Mouse (Mus musculus) small intestine, adult 2 months (tissue): ENCODE results near the gene Ret.

ENCODE experiments used
- CTCF ChIP-seq: fragments of 200-500 bp; IDR thresholded peaks from 2 replicates; pipeline ENCODE4 v1.5.1; 2012; ENCODE audit warnings: low read depth, mild to moderate bottlenecking, control low read depth, inconsistent platforms, low read length, moderate library complexity, mixed read lengths; ENCODE audit not compliant: insufficient replicate concordance, insufficient read length; ENCODE audit errors: extremely low read depth
- POLR2A ChIP-seq: fragments of 200-500 bp; IDR thresholded peaks from 2 replicates; pipeline ENCODE4 v1.6.1; 2012; ENCODE audit warnings: low read depth, mild to moderate bottlenecking, control low read depth, inconsistent platforms, low read length, moderate library complexity

DNA sequence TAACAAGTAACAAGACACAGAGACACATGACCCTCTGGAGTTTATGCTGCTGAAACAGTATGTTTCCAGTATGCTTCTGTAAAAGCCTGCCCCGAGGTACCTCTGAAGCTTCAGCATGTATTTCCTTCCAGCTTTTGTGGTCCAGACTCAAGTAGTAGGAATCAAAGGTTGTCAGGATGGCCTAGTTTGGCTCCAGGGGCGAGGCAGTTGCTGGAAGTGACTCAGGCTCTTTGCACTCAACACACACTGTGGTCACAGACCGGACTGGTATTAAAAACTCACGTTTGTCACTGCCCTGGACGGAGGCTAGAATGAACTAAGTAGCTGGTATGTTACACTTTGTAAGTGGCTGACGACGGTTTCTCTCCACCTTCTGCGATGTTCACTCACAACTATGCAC lies 46.5 kb downstream of the Ret start:
- TF ChIP-seq POLR2A (no peak), CTCF (no peak)
